Mouse (Mus musculus) embryonic facial prominence, embryonic 12.5 days (tissue): Measurements from ENCODE around the gene Mxd4. TPM values are rescaled to one million over a fixed set of nuclear protein-coding genes. Genes with fewer than 3 reads are reported as not detected.
A peak's percentile ranks its signal among the peaks of the same experiment; 100 is the strongest.

Source experiments
- ATAC-seq: fragments of 200-750 bp; cut with Nextera tagmentation; 2 replicates; pipeline ENCODE4 v1.8.0; 2017; ENCODE audit not compliant: insufficient number of reproducible peaks, insufficient read depth, low FRiP score, low TSS enrichment
- H3K27ac ChIP-seq: fragments of 300-500 bp; sonication (generic); 2 replicates; pipeline ENCODE4 v1.5.1; 2016; ENCODE audit warnings: mild to moderate bottlenecking
- H3K27me3 ChIP-seq: fragments of 300-500 bp; sonication (generic); 2 replicates; pipeline ENCODE4 v1.6.1; 2016; ENCODE audit warnings: mild to moderate bottlenecking, moderate library complexity
- H3K36me3 ChIP-seq: fragments of 300-500 bp; sonication (generic); 2 replicates; pipeline ENCODE4 v1.6.1; 2016; ENCODE audit warnings: mild to moderate bottlenecking
- H3K4me1 ChIP-seq: fragments of 300-500 bp; sonication (generic); 2 replicates; pipeline ENCODE4 v1.6.1; 2016
- H3K4me2 ChIP-seq: fragments of 300-500 bp; sonication (generic); replicated peaks from 2 replicates; pipeline ENCODE4 v1.6.1; 2016; ENCODE audit warnings: mild to moderate bottlenecking, moderate library complexity
- H3K4me3 ChIP-seq: fragments of 300-500 bp; sonication (generic); 2 replicates; pipeline ENCODE4 v1.5.1; 2016; ENCODE audit warnings: mild to moderate bottlenecking
- H3K9ac ChIP-seq: fragments of 300-500 bp; sonication (generic); 2 replicates; pipeline ENCODE4 v1.6.1; 2016; ENCODE audit warnings: mild to moderate bottlenecking, moderate library complexity
- H3K9me3 ChIP-seq: fragments of 300-500 bp; sonication (generic); 2 replicates; pipeline ENCODE4 v1.6.1; 2016; ENCODE audit warnings: mild to moderate bottlenecking, moderate library complexity
- WGBS: fragments of 180-500 bp; shearing (Covaris S2); methylation state at CpG from one replicate; pipeline ENCODE4 v1.1.7; 2016; 5-methylcytosine and 5-hydroxymethylcytosine counted together
- polyA plus RNA-seq: library from polyadenylated mRNA; unstranded; fragments of >200 nt; fragmentation: Nextera tagmentation; extraction: Ambion mirVana; gene quantifications from 2 replicates; pipeline ENCODE4 v1.2.1, GENCODE M21; 2016

Mxd4 gene
- polyA plus RNA-seq, 1 experiment from 2014 or later: 39.8 TPM

- no peak overlapping the region for H3K4me3 ChIP-seq
- H3K9me3 ChIP-seq: no peaks in the 10 kb centered on the region
- H3K27ac ChIP-seq: no peak overlapping the region
- H3K9ac ChIP-seq: no peak overlapping the region
- ATAC-seq: no peak
- 66% methylated on average over 5 of the region's 5 CpGs for WGBS
- no peaks in the 10 kb centered on the region for H3K27me3 ChIP-seq
- no peaks in the 10 kb centered on the region for H3K36me3 ChIP-seq
- no peak overlapping the region for H3K4me2 ChIP-seq
- H3K4me1 ChIP-seq: no peaks in the 10 kb centered on the region
These were observed 31.2 kb upstream of the Mxd4 start for GRCm38 (mm10) chr5:34218672-34219071.

DNA sequence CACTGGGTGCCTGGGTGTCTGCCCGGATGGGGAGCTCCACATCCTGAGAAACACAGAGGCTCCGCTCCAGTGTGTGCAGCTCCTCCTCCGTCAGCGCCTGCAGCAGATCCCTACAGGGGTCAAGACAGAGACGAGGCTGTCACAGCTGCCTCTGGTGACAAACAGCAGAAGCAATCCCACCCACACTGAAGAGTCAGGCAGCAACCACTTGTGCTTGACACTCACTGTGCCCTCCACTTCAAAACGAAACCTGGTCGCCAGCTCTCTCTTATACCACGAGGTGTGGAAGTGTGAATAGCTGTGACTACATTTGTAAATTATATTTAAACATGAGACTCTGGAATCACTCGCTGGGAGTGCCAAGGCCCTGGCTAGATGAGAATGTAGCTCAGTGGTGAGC, 30.2 kb upstream of the Mxd4 start:
- Histone ChIP-seq H3K27ac (no peak overlapping the region), H3K9ac (no peak overlapping the region), H3K9me3 (no peaks in the 10 kb centered on the region), H3K4me1 (no peaks in the 10 kb centered on the region), H3K4me3 (no peak overlapping the region), H3K36me3 (no peaks in the 10 kb centered on the region), H3K27me3 (no peaks in the 10 kb centered on the region), H3K4me2 (no peak overlapping the region)
- ATAC-seq: no peak
- WGBS: 60% methylated on average over 9 of the region's 9 CpGs

DNA sequence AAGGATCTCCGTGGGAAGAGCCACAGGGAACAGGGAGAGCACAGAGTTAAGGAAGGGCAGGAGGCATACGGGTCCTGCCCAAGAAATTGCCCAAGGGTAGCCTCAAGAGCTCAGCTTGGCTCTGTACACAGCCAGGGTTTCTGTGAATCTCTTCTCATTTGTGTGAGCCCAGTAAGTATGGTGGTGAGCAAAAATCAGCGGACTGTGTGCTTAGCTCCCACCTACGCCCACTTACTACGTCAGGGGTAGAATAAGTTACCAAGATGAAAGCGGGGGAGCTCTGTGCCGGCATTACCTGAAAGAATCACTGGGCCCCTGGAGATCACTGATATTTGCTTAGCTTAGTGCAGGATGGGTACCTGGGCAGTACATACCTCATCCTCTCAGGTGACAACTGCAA, 28.5 kb upstream of the Mxd4 start:
- Histone ChIP-seq H3K27me3 (no peaks in the 10 kb centered on the region), H3K4me3 (no peak overlapping the region), H3K36me3 (no peaks in the 10 kb centered on the region), H3K4me2 (no peak overlapping the region), H3K9me3 (no peaks in the 10 kb centered on the region), H3K9ac (no peak overlapping the region), H3K4me1 (no peaks in the 10 kb centered on the region), H3K27ac (no peak overlapping the region)
- WGBS: 78% methylated on average over 7 of the region's 7 CpGs
- no peak for ATAC-seq

GRCm38 (mm10) chr5:34213659-34214058, 26.1 kb upstream of the Mxd4 start:
- no peaks in the 10 kb centered on the region for H3K4me1 ChIP-seq
- H3K27me3 ChIP-seq: no peaks in the 10 kb centered on the region
- H3K9me3 ChIP-seq: no peaks in the 10 kb centered on the region
- H3K36me3 ChIP-seq: no peaks in the 10 kb centered on the region
- ATAC-seq: no peak
- no peak overlapping the region for H3K9ac ChIP-seq
- no peak overlapping the region for H3K4me2 ChIP-seq
- WGBS: 72% methylated on average over 8 of the region's 8 CpGs
- no peak overlapping the region for H3K27ac ChIP-seq
- no peak overlapping the region for H3K4me3 ChIP-seq

- Histone ChIP-seq H3K4me3 (no peak overlapping the region), H3K27me3 (no peaks in the 10 kb centered on the region), H3K4me1 (0 out of 2 replicates have a peak, but pooled peaks cover 5% of the 10 kb centered on the region), H3K27ac (no peak overlapping the region), H3K9me3 (no peaks in the 10 kb centered on the region), H3K36me3 (no peaks in the 10 kb centered on the region), H3K4me2 (no peak overlapping the region), H3K9ac (no peak overlapping the region)
- WGBS: 6% methylated on average over 1 of the region's 1 CpGs
- ATAC-seq: peak; percentile 84; the same call in 1 of the 2 replicates
These were observed 22.8 kb upstream of the Mxd4 start for GRCm38 (mm10) chr5:34210279-34210678.

DNA sequence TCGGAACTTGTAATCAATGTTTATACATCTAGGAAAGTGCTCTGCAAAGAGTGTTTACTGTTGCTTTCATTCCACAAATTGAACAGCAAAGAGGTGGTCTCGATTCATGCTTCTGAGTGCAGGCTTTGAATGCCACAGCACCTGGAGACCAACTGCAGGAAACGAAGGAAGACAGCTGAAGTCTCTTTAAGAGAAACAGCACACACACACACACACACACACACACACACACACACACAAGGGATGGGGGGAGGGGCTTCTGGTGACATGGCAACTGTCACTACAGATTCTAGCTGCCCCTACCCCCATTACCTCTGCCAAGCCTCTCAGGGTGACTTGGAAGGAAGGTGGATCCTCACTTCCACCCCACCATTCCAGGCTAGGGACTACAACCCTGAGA, 20.0 kb upstream of the Mxd4 start:
- no peaks in the 10 kb centered on the region for H3K36me3 ChIP-seq
- H3K4me2 ChIP-seq: no peak overlapping the region
- 0 out of 2 replicates have a peak, but pooled peaks cover 5% of the 10 kb centered on the region for H3K4me1 ChIP-seq
- H3K27ac ChIP-seq: no peak overlapping the region
- no peak for ATAC-seq
- H3K9me3 ChIP-seq: no peaks in the 10 kb centered on the region
- no peak overlapping the region for H3K9ac ChIP-seq
- no peak overlapping the region for H3K4me3 ChIP-seq
- H3K27me3 ChIP-seq: no peaks in the 10 kb centered on the region
- 48% methylated on average over 3 of the region's 3 CpGs for WGBS

- 71% methylated on average over 2 of the region's 2 CpGs for WGBS
- no peaks in the 10 kb centered on the region for H3K27me3 ChIP-seq
- H3K4me1 ChIP-seq: 0 out of 2 replicates have a peak, but pooled peaks cover 5% of the 10 kb centered on the region
- H3K4me2 ChIP-seq: no peak overlapping the region
- no peak overlapping the region for H3K27ac ChIP-seq
- H3K4me3 ChIP-seq: no peak overlapping the region
- H3K9me3 ChIP-seq: no peaks in the 10 kb centered on the region
- H3K36me3 ChIP-seq: no peaks in the 10 kb centered on the region
- no peak overlapping the region for H3K9ac ChIP-seq
- ATAC-seq: no peak
These were observed 18.3 kb upstream of the Mxd4 start for GRCm38 (mm10) chr5:34205788-34206187.

- Histone ChIP-seq H3K36me3 (no peaks in the 10 kb centered on the region), H3K4me3 (no peak overlapping the region), H3K27me3 (no peaks in the 10 kb centered on the region), H3K4me2 (no peak overlapping the region), H3K9ac (no peak overlapping the region), H3K27ac (no peak overlapping the region), H3K9me3 (no peaks in the 10 kb centered on the region), H3K4me1 (0 out of 2 replicates have a peak, but pooled peaks cover 5% of the 10 kb centered on the region)
- WGBS: 78% methylated on average over 2 of the region's 2 CpGs
- ATAC-seq: no peak
These were observed 17.4 kb upstream of the Mxd4 start for GRCm38 (mm10) chr5:34204911-34205310.

DNA sequence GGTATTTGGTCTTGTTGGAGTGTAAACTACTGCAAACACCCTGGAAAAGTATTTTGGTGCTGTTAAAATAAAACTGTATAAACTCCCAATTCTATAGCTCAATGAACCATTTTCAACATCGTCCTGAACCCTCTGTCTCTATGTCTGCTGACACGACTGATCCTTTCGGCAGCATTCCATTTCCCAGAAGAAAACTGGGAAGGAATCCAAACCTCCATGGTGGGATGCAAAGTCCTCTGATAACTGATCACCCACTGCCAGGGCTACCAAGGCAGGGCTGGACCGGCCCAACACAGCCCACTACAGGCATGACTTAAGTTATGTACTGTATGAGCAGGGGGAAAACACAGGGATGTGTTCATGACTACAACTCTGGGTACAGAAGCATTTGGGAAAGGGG, 14.5 kb upstream of the Mxd4 start:
- Histone ChIP-seq H3K4me2 (no peak overlapping the region), H3K36me3 (no peaks in the 10 kb centered on the region), H3K27ac (no peak overlapping the region), H3K27me3 (no peaks in the 10 kb centered on the region), H3K4me3 (no peak overlapping the region), H3K9me3 (no peaks in the 10 kb centered on the region), H3K9ac (no peak overlapping the region), H3K4me1 (0 out of 2 replicates have a peak, but pooled peaks cover 3% of the 10 kb centered on the region)
- no peak for ATAC-seq
- WGBS: 90% methylated on average over 4 of the region's 4 CpGs

GRCm38 (mm10) chr5:34201396-34201795, 13.9 kb upstream of the Mxd4 start:
- Histone ChIP-seq H3K9ac (no peak overlapping the region), H3K4me1 (no peaks in the 10 kb centered on the region), H3K4me3 (no peak overlapping the region), H3K27me3 (no peaks in the 10 kb centered on the region), H3K4me2 (no peak overlapping the region), H3K36me3 (no peaks in the 10 kb centered on the region), H3K27ac (no peak overlapping the region), H3K9me3 (no peaks in the 10 kb centered on the region)
- ATAC-seq: no peak
- WGBS: 58% methylated on average over 2 of the region's 2 CpGs

DNA sequence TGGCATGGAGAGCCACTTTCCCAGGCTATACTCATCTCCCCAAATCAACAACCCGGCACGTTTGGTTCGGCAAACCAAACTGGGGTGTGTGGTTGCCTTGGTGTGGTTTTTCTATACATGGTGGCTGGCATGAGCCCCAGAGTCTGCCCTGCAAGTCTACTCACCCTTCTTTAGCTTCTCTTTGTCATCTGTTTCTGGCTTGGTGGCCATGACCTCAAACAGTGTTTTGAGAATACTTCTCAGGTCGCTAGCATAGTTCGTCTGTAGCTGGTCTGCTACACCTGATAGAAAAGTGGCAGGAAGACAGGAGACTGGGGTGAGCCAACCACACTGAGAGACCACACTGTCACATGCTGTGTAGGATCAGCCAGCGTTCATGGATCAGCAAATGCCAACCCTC, 11.1 kb upstream of the Mxd4 start:
- Histone ChIP-seq H3K4me2 (no peak overlapping the region), H3K9me3 (no peaks in the 10 kb centered on the region), H3K9ac (no peak overlapping the region), H3K36me3 (no peaks in the 10 kb centered on the region), H3K27me3 (no peaks in the 10 kb centered on the region), H3K4me3 (no peak overlapping the region), H3K4me1 (no peaks in the 10 kb centered on the region), H3K27ac (no peak overlapping the region)
- ATAC-seq: no peak
- 84% methylated on average over 6 of the region's 6 CpGs for WGBS

DNA sequence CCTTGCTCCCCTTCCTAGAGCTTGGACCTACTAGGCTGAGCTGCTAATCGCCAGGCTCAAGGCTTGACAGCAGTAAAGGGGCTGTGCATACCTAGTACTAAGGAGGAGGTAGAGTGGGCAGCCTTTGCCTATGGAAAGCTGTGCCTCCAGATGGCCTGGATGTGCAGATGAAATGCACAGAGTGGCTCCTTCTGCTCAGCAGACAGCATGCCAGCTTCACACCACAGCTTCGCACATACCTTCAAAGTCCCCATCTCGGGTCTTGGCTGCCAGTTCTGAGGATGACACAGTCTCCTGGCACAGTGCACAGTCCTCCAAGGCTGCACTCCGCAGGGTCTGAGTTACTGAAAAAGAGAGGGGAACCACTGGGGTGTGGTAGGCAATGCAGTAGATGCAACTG, 9.7 kb upstream of the Mxd4 start:
- no peak for ATAC-seq
- 86% methylated on average over 4 of the region's 4 CpGs for WGBS
- no peak overlapping the region for H3K27ac ChIP-seq
- no peaks in the 10 kb centered on the region for H3K9me3 ChIP-seq
- H3K36me3 ChIP-seq: no peaks in the 10 kb centered on the region
- no peak overlapping the region for H3K4me3 ChIP-seq
- H3K27me3 ChIP-seq: no peaks in the 10 kb centered on the region
- H3K4me2 ChIP-seq: no peak overlapping the region
- no peak overlapping the region for H3K9ac ChIP-seq
- H3K4me1 ChIP-seq: no peaks in the 10 kb centered on the region

GRCm38 (mm10) chr5:34196423-34196822, 8.9 kb upstream of the Mxd4 start:
- Histone ChIP-seq H3K4me1 (no peaks in the 10 kb centered on the region), H3K4me3 (no peak overlapping the region), H3K9me3 (no peaks in the 10 kb centered on the region), H3K36me3 (no peaks in the 10 kb centered on the region), H3K9ac (no peak overlapping the region), H3K27ac (no peak overlapping the region), H3K27me3 (no peaks in the 10 kb centered on the region), H3K4me2 (no peak overlapping the region)
- 85% methylated on average over 7 of the region's 7 CpGs for WGBS
- ATAC-seq: no peak
